Mouse (Mus musculus): ENCODE data around the gene Fam107a.

The Fam107a gene

DNA sequence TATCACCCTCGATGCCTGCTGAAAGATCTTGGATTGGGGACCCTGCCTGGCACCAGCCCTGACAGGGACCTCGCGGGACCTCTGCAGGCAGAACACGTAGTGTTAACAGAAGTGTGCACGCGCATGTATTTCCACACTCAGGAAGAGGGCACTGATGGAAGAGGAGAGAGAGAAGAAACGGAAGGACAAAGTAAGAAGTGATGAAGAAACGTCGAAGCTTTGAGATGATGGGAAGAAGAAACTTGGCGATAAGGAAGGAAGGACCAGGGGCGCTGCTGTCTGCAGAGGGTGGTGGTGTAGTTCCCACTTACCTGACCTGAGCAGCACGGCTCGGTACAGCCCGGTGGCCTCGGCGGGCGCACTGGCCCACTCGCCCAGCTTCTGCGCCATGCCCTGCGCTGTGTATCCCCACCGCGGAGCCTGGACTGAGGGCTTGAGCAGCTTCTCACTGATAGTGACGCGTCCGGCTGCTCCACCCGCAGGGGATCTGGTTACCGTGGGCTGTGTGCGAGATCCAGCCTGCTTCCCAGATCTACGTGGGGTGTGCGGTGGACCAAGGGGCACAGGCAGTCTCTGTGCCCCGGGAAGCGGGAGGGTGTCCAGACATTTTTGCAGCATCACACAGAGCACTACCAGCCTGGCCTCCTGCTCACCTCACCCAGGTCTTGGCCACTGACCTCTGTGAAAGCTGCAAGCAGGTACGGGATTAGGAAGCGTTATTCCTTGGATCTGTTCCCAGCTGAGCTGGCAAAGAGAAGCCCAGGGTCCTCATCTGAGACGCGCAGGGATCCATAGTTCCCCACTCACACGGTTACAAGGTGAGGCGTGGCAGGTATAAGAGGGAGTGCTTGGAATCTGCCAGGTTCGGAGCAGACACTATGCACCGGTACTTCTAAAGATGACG lies at the start of gene Fam107a:
Fam107a (minus strand) TSS at position 830 of the 904 bp plus-strand sequence.
- DNase-seq: no peak

DNA sequence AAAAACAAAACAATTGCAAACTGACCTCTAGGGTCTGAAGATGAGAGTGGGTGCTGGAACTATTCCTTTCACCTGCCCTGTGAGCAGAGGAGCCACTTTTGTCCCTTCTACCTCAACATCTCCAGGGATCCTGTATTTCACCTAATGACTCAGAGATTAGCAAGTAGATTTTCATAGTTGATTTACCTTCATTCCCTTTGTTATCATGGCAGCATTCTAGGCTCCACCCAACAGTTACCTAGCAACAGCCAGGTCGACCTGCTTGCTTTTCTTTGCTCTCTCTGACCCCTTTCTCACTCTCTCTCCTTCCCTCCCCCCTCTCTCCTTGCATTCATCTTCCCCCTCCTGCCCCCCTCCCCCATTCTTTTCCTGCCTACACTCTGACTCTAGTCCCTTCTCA lies 49.3 kb upstream of the Fam107a start:
- no peak for DNase-seq

GRCm38 (mm10) chr14:8365833-8366232 lies 48.0 kb upstream of the Fam107a start:
- no peak for DNase-seq

DNA sequence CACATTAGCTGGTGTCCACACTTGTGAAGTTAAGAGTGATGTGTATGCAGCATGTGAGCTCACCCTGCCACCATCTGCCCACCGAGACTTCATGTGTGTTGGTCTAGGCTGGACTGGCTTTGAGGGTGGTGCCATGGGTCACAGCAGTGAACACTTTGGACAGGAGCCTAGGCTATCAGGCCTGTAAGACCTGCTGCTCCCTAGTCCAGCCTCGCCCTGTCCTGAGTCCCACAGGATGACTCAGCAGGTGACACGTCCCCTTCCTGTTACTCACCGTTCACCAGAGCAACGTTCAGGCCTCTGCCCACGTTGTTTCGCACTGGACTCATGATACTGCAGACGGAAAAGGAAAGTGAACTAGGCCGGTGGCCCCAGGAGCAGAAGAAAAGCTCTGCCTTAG lies 39.0 kb upstream of the Fam107a start:
- no peak for DNase-seq

- peak; percentile 59 for DNase-seq
These were observed 38.2 kb upstream of the Fam107a start for GRCm38 (mm10) chr14:8355999-8356501.

DNA sequence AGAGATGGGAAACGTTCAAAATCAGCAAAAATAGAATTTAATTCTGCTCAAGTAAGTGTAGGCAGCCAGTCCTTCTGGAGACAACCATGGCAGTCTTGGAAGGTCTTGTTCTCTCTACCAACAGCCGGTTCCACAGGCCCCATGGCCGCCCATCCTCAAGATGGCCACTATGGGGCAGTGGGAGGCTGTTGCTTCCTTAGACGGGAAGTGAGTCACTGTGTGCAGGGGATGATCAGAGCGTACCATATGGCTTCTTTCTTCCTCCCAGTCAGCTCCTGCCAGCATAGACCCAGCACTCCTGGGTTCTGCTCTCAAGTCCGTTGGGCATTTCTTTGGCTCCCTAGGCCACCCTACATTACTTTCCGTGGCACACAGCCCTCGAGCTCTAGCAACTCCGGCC lies 31.1 kb upstream of the Fam107a start:
- DNase-seq: no peak

DNA sequence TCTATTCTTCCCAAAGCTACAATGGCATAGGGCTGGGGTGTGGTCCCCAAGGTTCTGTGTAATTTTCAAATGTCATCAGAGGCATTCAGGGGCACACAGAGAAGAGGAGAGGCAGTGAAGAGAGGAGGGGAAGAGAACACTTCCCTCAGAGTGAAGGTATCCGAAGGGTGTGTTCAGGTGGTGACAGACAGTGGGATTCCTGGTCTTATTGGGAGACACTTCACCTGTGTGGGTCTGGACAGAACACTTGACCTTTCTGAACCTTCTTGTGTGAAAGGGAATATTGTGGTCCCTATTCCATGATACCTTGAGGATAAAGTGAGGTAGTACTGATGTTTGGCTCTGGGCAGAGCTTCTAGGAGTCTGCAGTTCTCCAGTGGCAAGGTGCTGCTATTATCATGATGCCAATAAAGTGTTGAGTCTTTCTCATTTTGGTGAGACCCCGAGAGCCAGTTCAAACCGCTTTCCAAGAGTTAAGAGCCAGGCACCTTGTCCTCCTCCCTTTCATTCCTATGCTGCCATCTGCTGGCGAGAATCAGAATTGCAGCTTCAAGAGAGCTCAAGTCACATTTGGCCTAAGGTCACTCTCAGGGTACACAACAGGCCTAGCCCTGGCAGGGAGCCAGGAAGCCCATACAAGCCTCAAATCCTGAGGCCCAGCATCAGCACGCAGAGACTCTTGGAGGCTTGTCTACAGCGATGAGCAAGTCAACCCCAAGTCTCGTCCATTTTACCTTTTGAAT lies 28.6 kb upstream of the Fam107a start:
- DNase-seq: peak; percentile 76

DNA sequence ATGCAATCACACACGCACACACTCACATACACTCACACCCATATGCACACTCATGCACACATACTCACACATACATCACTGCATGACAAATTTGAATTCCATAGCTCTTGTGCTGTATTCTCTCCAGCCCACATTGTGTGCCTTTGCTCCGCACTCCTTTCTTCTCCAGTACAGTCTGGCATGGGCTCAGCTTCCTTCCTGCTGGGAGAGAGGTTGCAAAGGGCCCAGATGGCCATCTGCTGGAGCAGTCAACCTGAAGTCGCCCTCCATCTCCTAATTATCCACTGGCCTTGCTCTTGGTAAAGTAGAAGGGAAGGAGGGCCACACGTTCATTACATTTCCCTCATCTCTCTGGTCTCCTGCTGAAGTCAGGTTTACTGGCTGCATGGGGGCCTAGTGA lies 27.7 kb upstream of the Fam107a start:
- no peak for DNase-seq

- DNase-seq: no peak
These were observed 24.8 kb upstream of the Fam107a start for GRCm38 (mm10) chr14:8342509-8343106.

DNA sequence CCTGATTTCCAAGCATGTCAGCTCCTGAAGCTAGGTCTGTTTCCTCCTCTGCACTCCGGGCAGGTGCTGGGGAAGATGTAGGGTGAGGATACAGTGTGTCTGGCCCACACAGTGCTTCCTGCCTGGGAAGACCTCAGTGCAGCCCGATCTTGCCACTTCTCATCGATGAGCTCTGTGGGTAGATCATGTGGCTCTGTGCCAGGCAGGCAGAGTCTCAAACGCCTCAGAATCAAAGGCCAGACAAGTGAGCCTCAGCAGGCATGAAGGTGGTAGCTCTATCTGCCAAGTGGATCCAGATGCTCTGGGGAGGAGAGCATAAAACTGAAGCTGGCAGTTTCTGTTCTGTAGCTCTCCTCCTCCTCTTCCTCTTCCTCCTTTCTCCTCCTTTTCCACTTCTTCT lies 22.4 kb upstream of the Fam107a start:
- DNase-seq: no peak

GRCm38 (mm10) chr14:8335947-8336346 lies 18.1 kb upstream of the Fam107a start:
- no peak for DNase-seq

GRCm38 (mm10) chr14:8334511-8334910 lies 16.7 kb upstream of the Fam107a start:
- DNase-seq: no peak

DNA sequence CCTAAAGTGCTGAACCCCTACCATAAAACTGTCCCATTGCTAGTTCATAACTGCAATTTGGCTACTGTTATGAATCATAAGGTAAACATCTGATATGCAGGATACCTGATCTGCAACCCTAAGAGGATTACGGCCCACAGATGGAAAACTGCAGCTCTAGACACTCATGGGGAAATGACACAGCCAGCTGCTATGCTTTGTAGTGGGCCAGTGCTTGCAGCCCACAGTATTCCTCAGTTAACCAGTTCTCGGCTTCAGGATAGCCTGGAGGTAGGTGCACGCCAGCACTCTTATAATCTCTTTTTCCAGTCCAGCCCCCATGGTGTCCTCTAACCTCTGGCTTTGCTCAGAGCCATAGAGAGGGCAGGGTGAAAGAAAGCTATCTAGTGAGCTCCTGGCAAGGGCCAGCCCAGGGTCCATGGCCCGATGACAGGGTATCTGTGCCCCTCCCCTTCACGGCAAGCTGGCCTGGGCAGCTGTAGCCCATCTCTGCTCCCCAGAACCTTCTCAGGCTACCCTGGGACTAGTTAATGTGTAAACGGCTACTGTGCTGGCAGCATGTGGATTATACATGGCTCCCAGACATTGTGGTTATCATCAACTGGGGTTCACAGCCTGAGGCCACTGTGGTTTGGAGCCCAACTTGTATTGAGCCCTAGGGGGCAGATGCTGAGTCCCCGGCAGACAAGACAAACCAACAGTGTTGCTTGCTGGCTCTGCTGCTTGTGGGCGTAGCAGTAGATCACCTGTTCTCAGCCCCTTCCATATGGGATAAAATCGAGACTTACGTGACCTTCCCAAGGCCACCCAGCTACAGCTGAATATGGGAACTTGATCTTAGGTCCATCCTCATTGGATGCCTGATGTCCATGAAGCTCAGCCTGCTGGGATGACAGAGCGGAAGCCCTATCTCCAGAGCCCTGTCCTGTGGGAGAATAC lies 14.8 kb upstream of the Fam107a start:
- no peak for DNase-seq

DNA sequence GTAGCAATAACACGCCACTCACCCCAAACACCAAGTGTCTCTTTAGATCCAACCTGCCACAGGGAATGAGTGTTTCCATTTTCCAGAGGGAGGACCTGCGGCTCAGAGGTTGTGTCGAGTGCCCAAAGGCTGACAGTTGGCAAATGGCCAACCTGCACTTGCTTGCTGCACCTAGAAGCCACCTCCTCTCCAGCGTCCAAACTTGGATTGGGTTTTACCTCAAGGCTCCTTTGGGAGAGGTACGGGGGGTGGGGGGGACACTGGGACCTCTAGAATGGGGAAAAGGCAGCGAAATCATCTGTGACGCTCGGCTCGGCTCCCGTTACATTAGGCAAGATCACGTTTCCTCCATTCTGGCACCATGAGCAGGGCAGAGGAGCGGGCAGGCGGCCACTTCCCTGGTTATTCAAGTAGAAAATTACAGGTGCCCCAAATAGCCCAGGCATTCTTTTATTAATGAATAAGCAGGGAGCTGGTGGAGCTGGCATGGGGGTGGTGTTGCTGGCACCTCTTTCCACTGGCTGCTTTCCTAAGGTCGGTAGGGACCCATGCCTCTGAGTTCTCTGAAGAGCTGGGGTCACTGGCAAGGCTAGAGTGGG lies 13.6 kb upstream of the Fam107a start:
- DNase-seq: no peak

- DNase-seq: no peak
These were observed 12.6 kb upstream of the Fam107a start for GRCm38 (mm10) chr14:8330390-8330789.

DNA sequence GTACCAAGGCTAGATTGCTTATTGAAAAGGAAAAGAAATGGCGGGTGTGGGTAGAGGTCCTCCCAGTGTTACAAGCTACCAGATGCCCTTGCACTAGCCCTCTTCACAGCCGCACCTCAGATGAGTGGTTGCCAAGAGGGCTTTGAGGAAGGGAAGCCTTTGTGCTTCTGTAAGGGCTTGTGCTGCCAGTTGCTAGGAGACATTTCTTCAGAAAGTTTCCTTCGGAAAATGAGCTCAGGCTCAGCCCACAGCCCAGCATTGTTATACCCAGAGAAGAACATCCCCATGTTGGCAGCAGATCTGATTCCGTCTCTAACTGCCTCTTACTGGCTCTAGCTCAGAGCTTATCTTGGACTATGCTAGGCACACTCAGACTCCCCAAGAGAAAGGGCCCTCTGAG lies 11.7 kb upstream of the Fam107a start:
- no peak for DNase-seq

DNA sequence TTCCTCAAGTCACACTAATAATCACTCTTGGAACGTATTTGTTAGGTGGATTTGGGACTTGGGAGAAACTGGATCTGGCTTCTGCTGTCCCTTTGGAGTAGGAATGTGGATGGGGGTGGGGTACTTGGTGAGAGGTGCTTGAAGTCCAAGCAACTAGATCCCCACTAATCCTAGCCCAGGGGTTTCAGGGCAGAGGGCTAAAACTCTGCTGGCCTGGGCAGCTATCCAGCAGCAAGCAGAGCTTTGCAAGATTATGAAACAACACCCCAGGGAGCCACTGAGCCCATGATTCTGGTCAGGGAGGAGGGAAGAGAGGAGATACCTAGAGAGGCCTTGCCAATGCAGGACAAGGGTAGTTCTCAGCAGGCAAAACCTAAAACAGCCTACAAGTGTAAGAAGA lies 9.5 kb upstream of the Fam107a start:
- DNase-seq: no peak

DNA sequence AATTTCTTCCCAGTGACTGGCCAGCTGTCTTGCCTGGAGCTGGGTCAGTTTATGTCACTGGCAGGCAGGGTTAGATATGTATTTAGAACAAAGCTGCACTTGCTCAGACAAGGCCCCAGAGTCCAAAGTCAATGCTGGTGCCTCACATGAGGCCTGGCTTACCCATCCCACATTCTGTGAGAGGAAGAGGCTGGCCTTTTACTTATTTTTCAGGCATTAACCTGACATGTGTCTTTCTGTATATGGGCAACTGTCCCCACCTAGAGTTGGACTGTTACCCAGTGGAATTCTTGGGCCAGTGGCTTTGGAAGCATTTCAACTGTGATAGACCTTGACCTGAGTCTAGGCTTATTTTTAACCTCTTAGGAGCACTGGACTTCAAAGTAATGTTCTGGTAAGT lies 9.1 kb upstream of the Fam107a start:
- DNase-seq: no peak

DNA sequence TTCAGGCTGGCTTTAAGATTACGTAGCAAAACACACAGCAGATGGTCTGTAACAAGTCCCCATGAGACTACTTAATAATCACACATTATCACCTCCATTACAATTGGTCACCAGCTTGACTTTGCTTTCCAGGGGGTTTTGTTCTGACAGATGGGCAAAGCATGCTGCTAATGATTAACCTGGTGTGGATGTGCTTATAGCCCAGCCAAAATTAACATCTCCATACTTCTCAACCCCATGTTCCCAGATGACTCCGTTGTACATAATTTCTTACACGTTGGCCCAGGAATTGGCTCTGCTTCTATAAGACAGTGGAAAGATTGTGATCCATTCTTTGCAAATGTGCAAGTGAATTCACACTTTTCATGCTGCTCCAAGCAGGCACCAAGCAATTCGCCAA lies 7.9 kb upstream of the Fam107a start:
- no peak for DNase-seq

DNA sequence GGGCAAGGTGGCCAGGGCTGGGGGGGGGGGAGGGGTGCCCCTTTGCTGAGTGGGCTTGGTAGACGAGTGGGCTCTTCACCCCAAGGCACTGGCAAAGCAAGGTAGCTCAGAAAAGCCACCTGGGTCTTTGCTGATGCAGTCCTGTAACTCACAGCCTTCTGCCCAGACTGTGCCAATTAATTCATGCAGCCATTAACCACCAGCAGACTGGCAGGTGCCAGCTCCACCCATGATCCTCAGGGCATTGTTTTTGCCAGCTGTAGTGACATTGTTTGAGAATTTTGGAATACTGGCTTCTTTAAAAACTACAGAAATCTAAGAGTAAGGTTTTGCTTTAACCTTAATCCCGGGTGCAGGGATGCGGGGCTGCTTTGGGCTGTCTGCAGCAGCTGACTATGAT lies 2.7 kb upstream of the Fam107a start:
- no peak for DNase-seq

- no peak for DNase-seq
These were observed 1.2 kb downstream of the Fam107a start for GRCm38 (mm10) chr14:8316366-8317193.
